Mouse (Mus musculus) liver, adult 2 months (tissue): ENCODE measurements around the gene 4930524B15Rik.

ENCODE experiments used
- CTCF ChIP-seq: fragments of 200-500 bp; IDR thresholded peaks from 2 replicates; pipeline ENCODE4 v1.5.1; 2011; ENCODE audit warnings: low read depth, low read length, control low read depth
- POLR2A ChIP-seq: fragments of 200-500 bp; IDR thresholded peaks from 2 replicates; pipeline ENCODE4 v1.6.1; 2011; ENCODE audit warnings: low read length, control low read depth; ENCODE audit not compliant: insufficient read depth; ENCODE audit errors: extremely low read depth

- TF ChIP-seq CTCF = peak; percentile 45
- no peak for TF ChIP-seq POLR2A
Observed at GRCm38 (mm10) chr11:32000281-32000680, 34.9 kb downstream of the 4930524B15Rik start, which contains the start of gene Nsg2.
